6 mouse cellular contexts compared by ENCODE assay signal in the genomic region with DNA sequence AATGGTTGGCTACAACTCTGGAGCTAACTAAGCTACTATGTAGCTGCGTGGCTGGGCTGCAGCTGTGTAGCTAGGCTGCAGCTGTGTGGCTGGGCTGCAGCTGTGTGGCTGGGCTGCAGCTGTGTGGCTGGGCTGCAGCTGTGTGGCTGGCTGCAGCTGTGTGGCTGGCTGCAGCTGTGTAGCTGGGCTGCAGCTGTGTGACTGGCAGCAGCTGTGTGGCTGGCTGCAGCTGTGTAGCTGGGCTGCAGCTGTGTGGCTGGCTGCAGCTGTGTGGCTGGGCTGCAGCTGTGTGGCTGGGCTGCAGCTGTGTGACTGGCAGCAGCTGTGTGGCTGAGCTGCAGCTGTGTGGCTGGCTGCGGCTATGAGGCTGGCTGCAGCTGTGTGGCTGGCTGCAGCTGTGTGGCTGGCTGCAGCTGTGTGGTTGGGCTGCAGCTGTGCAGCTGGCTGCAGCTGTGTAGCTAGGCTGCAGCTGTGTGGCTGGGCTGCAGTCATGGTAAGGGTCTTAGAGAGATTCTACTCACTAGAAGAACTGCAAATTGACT. TPM values are rescaled to one million over a fixed set of nuclear protein-coding genes. Genes with fewer than 3 reads are reported as not detected.
DNase-seq lines count a peak whose midpoint lies in the region; ATAC-seq and TF ChIP-seq lines count a peak whose summit lies in the region.
"Not testable (repeated sequence)": the region's sequence is repeated elsewhere in the genome, so short reads cannot be mapped to it uniquely, and the experiment has no call there.

No protein-coding gene starts in this region.

- intact Hi-C loops in heart, adult 2 months (cut with DNase I), result not testable (repeated sequence)

- ATAC-seq in forebrain, embryonic 13.5 days; forebrain, embryonic 16.5 days: not testable (repeated sequence)

- H3K4me1 ChIP-seq in forebrain, embryonic 13.5 days; heart, adult 2 months (ENCODE audit: control insufficient read depth, insufficient read depth, low read length): not testable (repeated sequence)
- peaks cover 11% of the 10 kb centered on the region for H3K4me1 ChIP-seq in forebrain, embryonic 16.5 days (replicated peaks; ENCODE audit: control insufficient read depth, insufficient read depth, low read length)

- TF ChIP-seq EP300 in heart, adult 2 months (IDR thresholded peaks at IDR 0.05; ENCODE audit: insufficient read depth, low read depth, low read length), result peak; percentile 2; the same call in 1 of the 2 replicates

- H3ac ChIP-seq in C2C12 (ENCODE audit: control insufficient read depth, insufficient read length, low read depth); myocyte (ENCODE audit: control insufficient read depth, insufficient read length): not testable (repeated sequence)

- H3K9ac ChIP-seq in forebrain, embryonic 13.5 days; forebrain, embryonic 16.5 days (replicated peaks; ENCODE audit: low read depth, low read length); heart, adult 2 months (ENCODE audit: low read depth, low read length): not testable (repeated sequence)

- DNase-seq in heart, adult 2 months, result peak in 1 of 2 experiments; percentile 13
- DNase-seq in layer of hippocampus, adult 2 months (ENCODE audit: low spot score in 2 of 2), result not testable (repeated sequence)

- H3K79me2 ChIP-seq in C2C12 (ENCODE audit: control insufficient read depth, insufficient read depth) (peaks cover 96% of the 10 kb centered on the region), myocyte (ENCODE audit: control insufficient read depth, insufficient read depth) (peaks cover 46% of the 10 kb centered on the region)
- not testable (repeated sequence) for H3K79me2 ChIP-seq in heart, adult 2 months (replicated peaks; ENCODE audit: control insufficient read depth, insufficient read depth, low read length)

- 73% methylated on average over 2 of the region's 2 CpGs for WGBS in forebrain, embryonic 13.5 days
- WGBS in forebrain, embryonic 16.5 days, result 78% methylated on average over 2 of the region's 2 CpGs
- 73% methylated on average over 2 of the region's 2 CpGs for WGBS in heart, adult 2 months

- not testable (repeated sequence) for H3K4me3 ChIP-seq in C2C12 (ENCODE audit: insufficient read depth, poor library complexity, severe bottlenecking); forebrain, embryonic 13.5 days; forebrain, embryonic 16.5 days (replicated peaks; ENCODE audit: low read length); heart, adult 2 months; layer of hippocampus, adult 2 months; myocyte

- H3K27ac ChIP-seq in forebrain, embryonic 13.5 days, result peak overlapping the region; percentile 48
- H3K27ac ChIP-seq in forebrain, embryonic 16.5 days (ENCODE audit: low read length), result peak overlapping the region; percentile 91
- not testable (repeated sequence) for H3K27ac ChIP-seq in heart, adult 2 months
- H3K27ac ChIP-seq in layer of hippocampus, adult 2 months, result peak overlapping the region; percentile 68

- peaks cover 69% of the 10 kb centered on the region for H3K79me3 ChIP-seq in C2C12 (ENCODE audit: low read depth)

- not testable (repeated sequence) for H3K4me2 ChIP-seq in forebrain, embryonic 13.5 days; forebrain, embryonic 16.5 days (ENCODE audit: low read length); myocyte (ENCODE audit: low read depth)

- not testable (repeated sequence) for H3K27me3 ChIP-seq in C2C12 (ENCODE audit: control insufficient read depth, insufficient read depth, insufficient read length); forebrain, embryonic 13.5 days; forebrain, embryonic 16.5 days (replicated peaks; ENCODE audit: control insufficient read depth, insufficient read depth, low read length); heart, adult 2 months (ENCODE audit: control insufficient read depth, insufficient read depth, low read length); myocyte (ENCODE audit: control insufficient read depth, insufficient read depth, insufficient read length)

- TF ChIP-seq CTCF in C2C12 (IDR thresholded peaks at IDR 0.05; ENCODE audit: control insufficient read depth, insufficient read depth, insufficient read length); heart, adult 2 months (IDR thresholded peaks at IDR 0.05); layer of hippocampus, adult 2 months (conservative IDR thresholded peaks at IDR 0.05): not testable (repeated sequence)

- not testable (repeated sequence) for H3K9me3 ChIP-seq in forebrain, embryonic 13.5 days (replicated peaks); forebrain, embryonic 16.5 days (ENCODE audit: control insufficient read depth, low read length)

- not testable (repeated sequence) for TF ChIP-seq POLR2A in heart, adult 2 months (IDR thresholded peaks at IDR 0.05; ENCODE audit: insufficient read depth, low read depth, low read length); myocyte (IDR thresholded peaks at IDR 0.05; ENCODE audit: insufficient read length, low read depth)

- H3K36me3 ChIP-seq in C2C12 (ENCODE audit: control insufficient read depth, insufficient read depth) (peaks cover 94% of the 10 kb centered on the region), myocyte (ENCODE audit: control insufficient read depth, insufficient read depth) (peaks cover 40% of the 10 kb centered on the region)
- H3K36me3 ChIP-seq in forebrain, embryonic 13.5 days (ENCODE audit: poor library complexity, severe bottlenecking); forebrain, embryonic 16.5 days (ENCODE audit: control insufficient read depth, insufficient read depth): not testable (repeated sequence)
- peaks cover 19% of the 10 kb centered on the region for H3K36me3 ChIP-seq in heart, adult 2 months (ENCODE audit: control insufficient read depth, insufficient read depth, low read length)

TF ChIP-seq in C2C12, 6 proteins besides CTCF, POLR2A, EP300 and RAD21:
- TF ChIP-seq MYOD1 (IDR thresholded peaks at IDR 0.05; ENCODE audit: control insufficient read depth, insufficient read length, low read depth), result peak; percentile 76

TF ChIP-seq in myocyte, 11 proteins besides CTCF, POLR2A, EP300 and RAD21:
- TF ChIP-seq MYOD1 (IDR thresholded peaks at IDR 0.05; ENCODE audit: control insufficient read depth in 1 of 3, insufficient read length in 2 of 3, low read depth in 2 of 3) (peak in 2 of 3 experiments; percentile 36 to 57), MYOG (IDR thresholded peaks at IDR 0.05; ENCODE audit: control insufficient read depth in 1 of 3, insufficient read depth in 1 of 3, insufficient read length in 2 of 3, low read depth in 2 of 3) (peak in 2 of 3 experiments; percentile 42 to 59), TCF3 (IDR thresholded peaks at IDR 0.05; ENCODE audit: insufficient read length, low read depth) (peak; percentile 74)
TF ChIP-seq in myocyte: peak in this region for 3; not testable (repeated sequence) for 8.

RNA-seq across cellular contexts. Expression of a gene that starts 38.0 kb away (rescaled TPM):
- 6.6 TPM for polyA plus RNA-seq in C2C12 (2012; fragmentation: generic; extraction: Trizol)
- polyA plus RNA-seq in forebrain, embryonic 13.5 days (2015; fragmentation: Nextera tagmentation; extraction: Ambion mirVana), result 41.0 and 47.7 TPM in 2 replicates
- polyA plus RNA-seq in forebrain, embryonic 16.5 days (2015; fragmentation: Nextera tagmentation; extraction: Ambion mirVana), result 56.7 and 61.8 TPM in 2 replicates
- total RNA-seq in heart, adult 2 months (2021), result 10 to 100 TPM; 20.3 to 21.1 TPM
- polyA plus RNA-seq in heart, adult 2 months (2012; rRNA removed), result 8.4 and 13.2 TPM in 2 replicates
- total RNA-seq in layer of hippocampus, adult 2 months (2021), result 10 to 100 TPM; 24.2 to 26.8 TPM
- 12.0 TPM for polyA plus RNA-seq in myocyte (2012; fragmentation: generic; extraction: Trizol)

RNA-seq across cellular contexts. Expression of a gene that starts 38.1 kb away (rescaled TPM):
- 9.5 TPM for polyA plus RNA-seq in C2C12 (2012; fragmentation: generic; extraction: Trizol)
- polyA plus RNA-seq in forebrain, embryonic 13.5 days (2015; fragmentation: Nextera tagmentation; extraction: Ambion mirVana), result 13.2 and 14.9 TPM in 2 replicates
- 18.1 and 19.5 TPM in 2 replicates for polyA plus RNA-seq in forebrain, embryonic 16.5 days (2015; fragmentation: Nextera tagmentation; extraction: Ambion mirVana)
- 10 to 100 TPM; 13.9 to 14.5 TPM for total RNA-seq in heart, adult 2 months (2021)
- polyA plus RNA-seq in heart, adult 2 months (2012; rRNA removed), result 11.2 and 15.4 TPM in 2 replicates
- 10 to 100 TPM; 26.8 to 42.4 TPM for total RNA-seq in layer of hippocampus, adult 2 months (2021)
- 12.8 TPM for polyA plus RNA-seq in myocyte (2012; fragmentation: generic; extraction: Trizol)
